Mouse (Mus musculus) Patski (cell line): ENCODE results near the gene Zfp618. TPM values are rescaled to one million over a fixed set of nuclear protein-coding genes. Genes with fewer than 3 reads are reported as not detected.
A peak's percentile ranks its signal among the peaks of the same experiment; 100 is the strongest.

Source experiments
- ATAC-seq: fragments of 100-300 bp; one replicate; pipeline ENCODE4 v1.8.0; 2021
- CTCF ChIA-PET: fragments of 350-600 bp; sonication (Branson Sonifier 250); formaldehyde crosslinking; loops from one replicate; lab custom pipeline; 2022; ENCODE audit warnings: inconsistent platforms; lab: Charles Lee
- POLR2A ChIA-PET: fragments of 350-600 bp; sonication (Branson Sonifier 250); formaldehyde crosslinking; loops from one replicate; lab custom pipeline; 2022; ENCODE audit warnings: antibody characterized with exemption, inconsistent platforms; lab: Charles Lee
- DNase-seq: peaks from one replicate; pipeline ENCODE4 v3.0.0-alpha.2; 2011; ENCODE audit warnings: low read depth, low spot score
- H3K27me3 ChIP-seq: fragments of 371-371 bp; one replicate; pipeline ENCODE4 v1.5.1; 2021
- CTCF ChIP-seq: fragments of 100-300 bp; IDR thresholded peaks from one replicate; pipeline ENCODE4 v1.5.1; 2021
- in situ Hi-C: fragments of 300-500 bp; cut with MboI; formaldehyde crosslinking; loops from 3 replicates; pipeline ENCODE4 v1.11.1; 2018; ENCODE audit warnings: low pct_unique_long_range_greater_than_20kb, mixed read lengths
- polyA plus RNA-seq: library from polyadenylated mRNA; unstranded; gene quantifications from one replicate; pipeline ENCODE4 v1.2.3, GENCODE M21; 2021

Zfp618 gene
- polyA plus RNA-seq, 1 experiment from 2014 or later: 16.5 TPM

DNA sequence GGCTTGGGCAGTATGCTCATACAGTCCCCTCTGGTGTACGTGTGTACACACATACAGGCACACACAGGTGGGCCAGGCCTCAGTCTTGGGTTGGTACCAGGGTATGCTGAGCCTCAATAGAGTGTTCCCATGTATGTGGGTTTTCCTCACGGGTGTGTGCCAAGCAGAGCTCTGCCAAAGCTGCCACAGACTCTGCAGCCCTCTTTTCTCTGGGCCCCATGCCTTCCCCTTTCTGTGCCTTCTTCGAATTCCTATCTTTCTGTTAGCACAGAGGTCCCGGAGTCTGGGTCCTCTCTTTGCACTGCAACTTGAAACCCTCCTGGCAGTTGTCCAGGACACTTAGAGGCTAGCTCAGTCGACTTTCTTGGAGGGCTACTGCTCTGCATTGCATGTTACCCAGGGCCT is 33.1 kb downstream of the Zfp618 start:
- DNase-seq (peak; percentile 35), ATAC-seq (peak; percentile 47)
- H3K27me3 ChIP-seq: no peaks in the 10 kb centered on the region
- TF ChIP-seq CTCF: no peak
- CTCF ChIA-PET: interaction anchor here (1.1 to 1.4 kb wide), 2 partner anchors 27 to 42 kb away, joined by 3 read pairs; no protein-coding TSS in a partner anchor
- POLR2A ChIA-PET: no interaction called here
- in situ Hi-C loops: no loop called here

DNA sequence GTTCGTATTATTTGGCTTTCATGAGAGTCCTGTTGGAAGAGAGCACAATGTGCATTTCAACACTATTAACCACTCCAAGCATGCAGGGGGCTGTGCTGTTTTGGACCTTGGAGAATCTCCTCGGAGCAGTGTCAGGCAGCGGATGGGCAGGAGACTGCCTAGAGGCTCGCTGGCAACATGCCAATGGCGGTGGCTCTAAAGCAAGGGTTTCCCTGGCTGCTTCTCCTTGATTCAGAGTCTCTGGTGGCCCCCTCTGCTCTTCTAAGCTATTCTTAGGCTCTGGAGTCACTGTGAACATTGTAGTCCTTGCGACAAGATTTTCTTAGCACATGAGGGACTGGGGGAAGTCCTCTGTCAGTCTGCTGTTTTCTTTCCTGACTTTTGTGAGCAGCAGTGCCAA is 33.5 kb downstream of the Zfp618 start:
- CTCF ChIA-PET: interaction anchor here (1.4 kb wide), 1 partner anchor 27 kb away, joined by 3 read pairs; no protein-coding TSS in a partner anchor
- in situ Hi-C loops: no loop called here
- H3K27me3 ChIP-seq: no peaks in the 10 kb centered on the region
- POLR2A ChIA-PET: no interaction called here
- no peak for ATAC-seq
- no peak for DNase-seq
- no peak for TF ChIP-seq CTCF

DNA sequence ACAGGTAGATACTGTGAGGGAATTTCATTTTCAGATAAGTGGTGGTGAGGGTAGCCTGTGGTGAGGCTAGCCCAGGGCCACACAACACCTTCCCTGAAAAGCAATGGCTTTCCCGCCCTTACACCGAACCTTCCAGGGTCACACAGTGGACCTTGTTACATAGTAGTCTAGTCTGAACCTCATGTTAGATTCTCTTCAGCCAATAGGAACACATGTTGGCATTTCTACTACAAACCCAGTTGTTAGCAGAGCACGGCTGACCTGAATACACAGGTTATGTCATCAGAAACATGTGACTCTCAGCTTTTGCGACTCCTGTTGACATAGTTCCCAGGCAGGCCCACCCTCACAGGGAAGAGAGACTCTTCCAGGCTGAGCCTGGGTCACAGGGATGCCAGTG is 33.9 kb downstream of the Zfp618 start:
- CTCF ChIA-PET: interaction anchor here (1.4 kb wide), 1 partner anchor 27 kb away, joined by 3 read pairs; no protein-coding TSS in a partner anchor
- POLR2A ChIA-PET: no interaction called here
- no peak for TF ChIP-seq CTCF
- in situ Hi-C loops: no loop called here
- ATAC-seq (no peak), DNase-seq (no peak)
- no peaks in the 10 kb centered on the region for H3K27me3 ChIP-seq

DNA sequence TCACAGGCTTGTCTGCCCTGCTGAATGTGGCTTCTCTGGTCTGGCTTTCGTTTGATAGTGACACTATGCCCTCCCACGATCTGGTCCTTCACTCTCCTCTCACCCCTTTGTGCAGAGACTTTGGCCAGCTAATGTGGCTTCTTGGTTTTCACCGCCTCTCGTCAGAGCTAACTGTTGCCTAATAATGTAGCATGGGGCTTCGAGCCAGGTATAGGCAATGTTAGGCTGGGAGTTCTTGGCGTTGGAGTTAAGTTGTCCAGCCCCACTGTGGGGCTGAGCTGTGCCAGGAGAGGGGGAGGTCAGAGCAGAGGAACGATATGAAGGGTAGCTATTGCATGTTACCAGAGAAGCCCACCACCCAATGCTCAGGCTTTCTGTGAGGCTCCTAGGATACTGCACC is 34.5 kb downstream of the Zfp618 start:
- no peak for ATAC-seq
- H3K27me3 ChIP-seq: no peaks in the 10 kb centered on the region
- in situ Hi-C loops: no loop called here
- no peak for DNase-seq
- TF ChIP-seq CTCF: no peak
- POLR2A ChIA-PET: no interaction called here
- CTCF ChIA-PET: interaction anchor here (1.4 kb wide), 1 partner anchor 28 kb away, joined by 3 read pairs; no protein-coding TSS in a partner anchor

DNA sequence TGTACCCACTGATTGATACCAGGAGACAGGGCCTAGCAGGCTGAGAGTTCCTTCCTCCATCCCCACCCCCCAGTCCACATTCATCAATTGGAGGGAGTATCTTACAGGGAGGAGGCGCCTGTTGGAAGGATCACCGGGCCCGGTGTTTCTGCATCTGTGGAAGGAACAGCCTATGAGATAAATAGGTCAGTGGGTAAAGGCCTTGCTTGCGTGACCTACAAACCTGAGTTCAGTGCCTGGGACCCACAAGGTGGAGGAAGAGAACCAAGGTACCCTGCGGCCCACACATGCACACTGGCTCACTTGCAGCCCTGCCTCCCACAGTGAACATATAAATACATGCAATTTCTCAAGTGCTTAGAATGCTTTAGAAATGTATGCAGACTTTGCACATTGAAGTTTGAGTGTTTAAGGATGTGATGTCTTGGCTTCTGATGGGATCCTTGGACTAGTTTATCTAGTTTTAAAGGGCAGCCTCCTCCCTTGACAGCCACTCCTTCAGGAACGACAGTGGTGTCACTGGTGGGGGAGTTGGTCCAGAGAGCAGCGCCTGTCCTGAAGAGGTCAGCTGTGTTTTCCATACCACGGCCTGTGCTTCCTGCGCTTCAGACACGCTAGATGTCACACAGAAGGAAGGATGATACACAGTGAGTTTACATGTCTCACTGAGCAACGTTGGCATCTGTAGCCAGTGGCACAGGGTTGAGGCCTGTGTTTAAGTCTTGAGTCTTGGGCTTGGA is 35.1 kb downstream of the Zfp618 start:
- POLR2A ChIA-PET: no interaction called here
- CTCF ChIA-PET: no interaction called here
- no peak for TF ChIP-seq CTCF
- H3K27me3 ChIP-seq: no peaks in the 10 kb centered on the region
- DNase-seq (no peak), ATAC-seq (no peak)
- in situ Hi-C loops: no loop called here

DNA sequence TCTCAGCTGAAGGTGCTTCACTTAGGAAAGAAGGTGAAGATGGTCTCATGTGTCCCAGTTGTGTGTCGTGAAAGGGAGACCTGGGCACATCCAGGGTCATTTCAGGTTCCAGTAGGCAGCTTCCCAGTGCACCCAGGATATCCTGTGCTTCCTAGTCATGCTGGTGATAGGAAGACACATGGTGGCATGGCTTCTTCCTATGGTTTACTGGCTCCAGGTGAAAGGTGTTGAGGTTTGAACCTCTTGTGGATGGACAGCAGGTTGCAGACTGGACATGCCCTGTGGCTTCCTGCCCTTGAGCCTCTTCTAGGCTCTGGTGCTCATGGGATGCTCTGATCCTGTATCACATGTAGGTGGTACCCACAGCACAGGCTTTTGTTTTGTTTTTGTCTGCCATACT is 37.0 kb downstream of the Zfp618 start:
- no peak for TF ChIP-seq CTCF
- H3K27me3 ChIP-seq: no peaks in the 10 kb centered on the region
- POLR2A ChIA-PET: no interaction called here
- no peak for DNase-seq
- in situ Hi-C loops: no loop called here
- ATAC-seq: no peak
- CTCF ChIA-PET: no interaction called here

DNA sequence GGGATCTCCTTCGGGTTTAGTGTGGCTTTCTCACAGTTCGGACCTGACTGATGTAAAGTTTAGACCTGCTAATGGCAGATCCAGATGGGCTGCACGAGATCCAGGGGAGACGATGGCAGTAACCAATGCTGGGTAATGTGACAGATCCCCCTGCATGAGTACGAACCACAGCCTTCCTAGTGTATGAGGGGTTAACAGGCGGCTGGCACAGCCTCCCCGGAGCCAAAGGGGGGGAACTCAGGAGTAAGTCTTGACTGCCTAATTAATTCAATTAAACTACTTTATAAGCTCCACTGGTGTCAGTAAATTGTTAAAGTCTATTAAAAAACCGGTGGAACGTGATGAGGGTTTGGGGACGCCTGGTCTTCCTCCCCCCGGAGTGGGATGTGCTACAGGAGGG is 39.1 kb downstream of the Zfp618 start:
- ATAC-seq (no peak), DNase-seq (no peak)
- in situ Hi-C loops: no loop called here
- H3K27me3 ChIP-seq: no peaks in the 10 kb centered on the region
- no peak for TF ChIP-seq CTCF
- ChIA-PET CTCF (interaction anchor here (1.6 kb wide), 1 partner anchor 28 kb away, joined by 4 read pairs; no protein-coding TSS in a partner anchor), POLR2A (no interaction called here)

DNA sequence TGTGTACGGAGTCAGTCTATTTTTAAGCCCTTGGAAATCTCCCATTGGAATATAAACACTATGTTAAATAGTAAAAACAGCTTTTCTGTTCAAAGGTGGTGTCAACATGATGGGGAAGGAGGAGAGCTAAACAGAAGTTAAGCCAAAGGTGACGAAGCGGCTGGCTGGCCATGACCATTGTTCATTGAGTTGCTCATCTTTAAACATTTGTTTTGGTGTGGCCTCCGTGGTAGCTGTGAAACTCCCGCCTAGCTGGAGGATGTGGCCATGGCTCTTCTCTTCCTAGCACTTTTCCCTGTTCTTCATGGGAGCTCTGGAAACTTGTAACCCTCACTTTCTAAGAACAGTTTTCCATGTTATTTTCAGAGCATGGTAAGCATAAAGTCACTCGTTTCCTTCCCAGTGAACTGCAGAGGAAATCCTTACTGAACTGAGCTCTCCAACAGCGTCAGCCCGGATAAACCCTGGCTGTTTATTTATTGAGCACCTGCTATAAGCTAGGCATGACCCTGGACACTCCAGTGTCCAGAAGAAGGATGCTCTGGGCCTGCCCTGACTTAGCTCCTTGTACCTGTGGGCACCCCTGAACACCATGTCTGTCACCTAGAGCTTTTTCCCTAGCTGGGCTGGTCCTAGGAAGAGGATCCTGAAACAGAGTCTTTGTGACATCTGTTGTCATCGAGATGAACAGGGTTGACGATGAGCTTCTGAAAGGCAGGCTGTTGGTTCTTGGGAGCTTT is 40.2 kb downstream of the Zfp618 start:
- TF ChIP-seq CTCF: no peak
- CTCF ChIA-PET: interaction anchor here (0.9 to 1.6 kb wide), 2 partner anchors 14 to 27 kb away, joined by 3 to 4 read pairs; no protein-coding TSS in a partner anchor
- ATAC-seq (no peak), DNase-seq (no peak)
- POLR2A ChIA-PET: no interaction called here
- no peaks in the 10 kb centered on the region for H3K27me3 ChIP-seq
- in situ Hi-C loops: no loop called here

DNA sequence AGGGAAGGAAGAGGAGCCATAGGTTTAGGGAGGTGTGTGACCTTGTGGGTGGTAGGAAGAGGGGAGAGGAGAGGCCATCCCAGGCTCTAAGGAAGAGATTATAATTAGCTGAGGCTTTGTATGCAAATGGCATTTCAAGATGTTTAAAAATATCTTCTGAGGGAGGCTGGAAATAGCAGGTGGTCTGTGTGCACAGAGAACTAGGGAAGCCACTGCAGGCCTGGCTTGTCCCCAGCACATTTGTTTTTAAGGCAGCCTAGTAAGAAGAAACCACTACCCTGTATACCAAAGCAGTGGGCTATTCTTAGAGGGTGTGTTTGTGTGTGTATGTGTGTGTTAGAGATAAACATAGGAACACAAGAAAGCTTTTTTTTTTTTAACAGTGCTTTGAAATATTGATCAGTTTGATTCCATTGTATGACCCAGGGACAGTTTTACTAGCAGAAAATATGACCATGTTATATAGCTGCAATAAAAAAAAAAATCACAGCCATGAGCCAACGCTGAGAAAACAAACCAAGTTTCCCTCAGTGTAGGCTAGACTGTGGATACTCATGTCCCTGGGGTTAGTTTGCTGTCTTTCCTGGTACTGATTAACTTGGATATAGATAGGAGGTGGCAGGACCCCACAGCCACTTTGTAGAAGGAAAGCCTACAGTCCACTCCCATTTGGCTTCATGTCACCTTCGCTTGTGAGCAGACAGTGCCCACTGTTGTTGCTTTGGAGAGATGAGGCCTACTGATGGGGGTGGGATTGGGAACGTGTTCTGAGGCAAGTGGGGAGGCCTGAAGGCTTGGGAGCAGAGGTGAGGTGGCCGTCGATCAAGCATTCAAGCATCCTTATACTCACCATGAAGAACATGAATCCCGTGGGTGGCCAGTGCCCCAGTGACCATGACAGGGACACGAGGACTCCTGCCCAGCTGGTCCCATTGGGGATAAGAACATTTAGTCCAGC is 41.1 kb downstream of the Zfp618 start:
- no peaks in the 10 kb centered on the region for H3K27me3 ChIP-seq
- in situ Hi-C loops: no loop called here
- no peak for TF ChIP-seq CTCF
- CTCF ChIA-PET: interaction anchor here (1.3 to 1.9 kb wide), 2 partner anchors 13 to 18 kb away, joined by 4 to 7 read pairs; no protein-coding TSS in a partner anchor
- POLR2A ChIA-PET: interaction anchor here (0.6 kb wide), 1 partner anchor 117 kb away, joined by 3 read pairs; no protein-coding TSS in a partner anchor
- DNase-seq (no peak), ATAC-seq (no peak)

DNA sequence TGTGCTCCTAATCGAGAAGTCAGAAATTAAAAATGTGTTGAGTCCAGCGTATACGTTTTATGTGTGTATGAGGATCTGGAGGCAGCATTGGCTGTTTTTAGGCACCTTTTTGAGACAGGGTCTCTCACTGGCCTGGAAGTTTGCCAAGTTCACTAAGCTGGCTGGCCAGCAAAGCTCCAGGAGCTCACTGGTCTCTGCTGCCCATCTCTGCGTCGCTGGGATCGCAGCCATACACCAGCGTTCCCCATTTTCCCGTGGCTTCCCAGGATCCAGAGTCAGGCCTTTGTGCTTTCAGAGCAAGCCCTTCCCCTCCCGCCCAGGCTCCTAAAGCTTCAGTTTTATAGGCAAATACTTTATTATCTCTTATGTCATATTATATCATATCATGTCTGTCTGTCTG is 42.8 kb downstream of the Zfp618 start:
- in situ Hi-C loops: no loop called here
- CTCF ChIA-PET: interaction anchor here (1.9 kb wide), 1 partner anchor 11 kb away, joined by 7 read pairs; no protein-coding TSS in a partner anchor
- ATAC-seq: no peak
- no peak for DNase-seq
- H3K27me3 ChIP-seq: no peaks in the 10 kb centered on the region
- TF ChIP-seq CTCF: no peak
- POLR2A ChIA-PET: no interaction called here
